Mouse (Mus musculus) forebrain, embryonic 10.5 days (tissue): Measurements from ENCODE around the gene Pcmt1. TPM values are rescaled to one million over a fixed set of nuclear protein-coding genes. Genes with fewer than 3 reads are reported as not detected.

Source experiments
- polyA plus RNA-seq: library from polyadenylated mRNA; unstranded; fragments of >200 nt; fragmentation: Nextera tagmentation; extraction: Ambion mirVana; gene quantifications from 2 replicates; pipeline ENCODE4 v1.2.1, GENCODE M21; 2016

Pcmt1 gene
- polyA plus RNA-seq, 1 experiment from 2014 or later: 134 TPM

Other genes with a start within 250 kb of the Pcmt1 start
- 0.59 and 1.0 TPM in 2 replicates for gene Ulbp1, start 207.5 kb downstream of the Pcmt1 start, polyA plus RNA-seq
- 6.9 and 7.4 TPM in 2 replicates for gene Lrp11, start 91.3 kb downstream of the Pcmt1 start, polyA plus RNA-seq
- gene Nup43, start 13.6 kb downstream of the Pcmt1 start, polyA plus RNA-seq: 93.1 and 93.6 TPM in 2 replicates
- gene Lats1, start 78 bp upstream of the Pcmt1 start, polyA plus RNA-seq: 7.7 and 8.0 TPM in 2 replicates
- gene Katna1, start 44.9 kb upstream of the Pcmt1 start, polyA plus RNA-seq: 69.1 and 71.3 TPM in 2 replicates
- gene Ginm1, start 111.7 kb upstream of the Pcmt1 start, polyA plus RNA-seq: 50.1 and 53.0 TPM in 2 replicates
- 43.4 and 44.9 TPM in 2 replicates for gene Ppil4, start 111.8 kb upstream of the Pcmt1 start, polyA plus RNA-seq
- gene Zc3h12d, start 151.3 kb upstream of the Pcmt1 start, polyA plus RNA-seq: 0.11 TPM in 1 of 2 replicates, not detected in the other